Mouse (Mus musculus) liver, postnatal 0 days (tissue): ENCODE results near the gene Mb. TPM values are rescaled to one million over a fixed set of nuclear protein-coding genes. Genes with fewer than 3 reads are reported as not detected.

Experiments
- ATAC-seq: fragments of 200-750 bp; cut with Nextera tagmentation; 2 replicates; pipeline ENCODE4 v1.8.0; 2017; ENCODE audit warnings: mild to moderate bottlenecking, moderate library complexity
- DNase-seq: peaks from one replicate; pipeline ENCODE4 v3.0.0-alpha.2; 2016
- H3K27ac ChIP-seq: fragments of 300-500 bp; sonication (generic); 2 replicates; pipeline ENCODE4 v1.5.1; 2014; ENCODE audit warnings: antibody characterized with exemption, moderate library complexity, mild to moderate bottlenecking, low read depth
- H3K27me3 ChIP-seq: fragments of 300-500 bp; sonication (generic); 2 replicates; pipeline ENCODE4 v1.6.1; 2014; ENCODE audit warnings: low read length, control low read depth, mixed read lengths; ENCODE audit not compliant: insufficient read depth
- H3K36me3 ChIP-seq: fragments of 300-500 bp; sonication (generic); replicated peaks from 2 replicates; pipeline ENCODE4 v1.6.1; 2014; ENCODE audit warnings: mild to moderate bottlenecking, control low read depth, low read length, moderate library complexity, mixed read lengths; ENCODE audit not compliant: insufficient read depth
- H3K4me1 ChIP-seq: fragments of 300-500 bp; sonication (generic); 2 replicates; pipeline ENCODE4 v1.6.1; 2014; ENCODE audit warnings: antibody characterized with exemption, mild to moderate bottlenecking, control low read depth; ENCODE audit not compliant: insufficient read depth
- H3K4me2 ChIP-seq: fragments of 300-500 bp; sonication (generic); 2 replicates; pipeline ENCODE4 v1.6.1; 2014; ENCODE audit warnings: low read depth, mild to moderate bottlenecking, low read length, moderate library complexity, mixed read lengths
- H3K4me3 ChIP-seq: fragments of 300-500 bp; sonication (generic); 2 replicates; pipeline ENCODE4 v1.5.1; 2014; ENCODE audit warnings: low read depth, low read length
- H3K9ac ChIP-seq: fragments of 300-500 bp; sonication (generic); replicated peaks from 2 replicates; pipeline ENCODE4 v1.6.1; 2014; ENCODE audit warnings: mild to moderate bottlenecking, moderate library complexity
- H3K9me3 ChIP-seq: fragments of 300-500 bp; sonication (generic); 2 replicates; pipeline ENCODE4 v1.6.1; 2016; ENCODE audit warnings: mild to moderate bottlenecking, control low read depth, low read length, mixed read lengths
- CTCF ChIP-seq: sonication (generic); IDR thresholded peaks from 2 replicates; pipeline ENCODE4 v1.5.1; 2016; ENCODE audit warnings: antibody characterized with exemption, low read depth
- EP300 ChIP-seq: IDR thresholded peaks from 2 replicates; pipeline ENCODE4 v1.6.1; 2016; ENCODE audit warnings: antibody characterized with exemption, low read depth, mild to moderate bottlenecking
- WGBS: fragments of 180-500 bp; shearing (Covaris S2); extraction: QIAGEN DNeasy Blood & Tissue Kit; methylation state at CpG from one replicate; pipeline ENCODE4 v1.1.7; 2014; ENCODE audit not compliant: insufficient replicate concordance; 5-methylcytosine and 5-hydroxymethylcytosine counted together
- polyA plus RNA-seq: library from polyadenylated mRNA; unstranded; fragments of >200 nt; fragmentation: Nextera tagmentation; extraction: Ambion mirVana; gene quantifications from 2 replicates; pipeline ENCODE4 v1.2.1, GENCODE M21; 2015

Mb gene
- polyA plus RNA-seq, 1 experiment from 2014 or later: 0.15 TPM

- H3K27me3 ChIP-seq: no peaks in the 10 kb centered on the region
- peak; percentile 43 for DNase-seq
Measured at GRCm38 (mm10) chr15:77003868-77004215, 46.6 kb downstream of the Mb start.

GRCm38 (mm10) chr15:77003173-77003867 is 47.1 kb downstream of the Mb start:
- Histone ChIP-seq H3K27ac (no peak overlapping the region), H3K4me1 (no peaks in the 10 kb centered on the region), H3K9me3 (no peaks in the 10 kb centered on the region), H3K4me3 (no peak overlapping the region), H3K9ac (no peak overlapping the region), H3K4me2 (no peak overlapping the region), H3K27me3 (no peaks in the 10 kb centered on the region), H3K36me3 (no peaks in the 10 kb centered on the region)
- DNase-seq: no peak
- 79% methylated on average over 3 of the region's 3 CpGs for WGBS
- TF ChIP-seq EP300 (no peak), CTCF (no peak)
- ATAC-seq: no peak

More at GRCm38 (mm10) chr15:77003868-77004215, 46.6 kb downstream of the Mb start:
- Histone ChIP-seq H3K4me2 (no peak overlapping the region), H3K9me3 (no peaks in the 10 kb centered on the region), H3K4me1 (no peaks in the 10 kb centered on the region), H3K36me3 (no peaks in the 10 kb centered on the region), H3K4me3 (no peak overlapping the region), H3K9ac (no peak overlapping the region), H3K27ac (no peak overlapping the region)
- no peak for TF ChIP-seq EP300
- peak; percentile 81 for TF ChIP-seq CTCF
- WGBS: 18% methylated on average over 3 of the region's 3 CpGs
- ATAC-seq: no peak

- Histone ChIP-seq H3K9ac (no peak overlapping the region), H3K9me3 (no peaks in the 10 kb centered on the region), H3K4me3 (no peak overlapping the region), H3K27ac (no peak overlapping the region), H3K27me3 (no peaks in the 10 kb centered on the region), H3K36me3 (no peaks in the 10 kb centered on the region), H3K4me2 (no peak overlapping the region), H3K4me1 (no peaks in the 10 kb centered on the region)
- ATAC-seq (no peak), DNase-seq (no peak)
- TF ChIP-seq CTCF (no peak), EP300 (no peak)
- 47% methylated on average over 21 of the region's 21 CpGs for WGBS
Measured at GRCm38 (mm10) chr15:76998878-76999588, 51.4 kb downstream of the Mb start.

GRCm38 (mm10) chr15:76998048-76998447 is 52.4 kb downstream of the Mb start:
- 60% methylated on average over 2 of the region's 2 CpGs for WGBS
- Histone ChIP-seq H3K9me3 (no peaks in the 10 kb centered on the region), H3K36me3 (no peaks in the 10 kb centered on the region), H3K27me3 (no peaks in the 10 kb centered on the region), H3K4me2 (no peak overlapping the region), H3K4me1 (no peaks in the 10 kb centered on the region), H3K27ac (no peak overlapping the region), H3K4me3 (no peak overlapping the region), H3K9ac (no peak overlapping the region)
- no peak for TF ChIP-seq EP300
- no peak for TF ChIP-seq CTCF
- DNase-seq (no peak), ATAC-seq (no peak)

- ATAC-seq (no peak), DNase-seq (no peak)
- no peaks in the 10 kb centered on the region for H3K27me3 ChIP-seq
- 77% methylated on average over 3 of the region's 3 CpGs for WGBS
- TF ChIP-seq CTCF (no peak), EP300 (no peak)
- H3K4me1 ChIP-seq: no peaks in the 10 kb centered on the region
- no peaks in the 10 kb centered on the region for H3K36me3 ChIP-seq
- H3K4me3 ChIP-seq: no peak overlapping the region
- no peak overlapping the region for H3K27ac ChIP-seq
- no peak overlapping the region for H3K4me2 ChIP-seq
- H3K9me3 ChIP-seq: no peaks in the 10 kb centered on the region
- H3K9ac ChIP-seq: no peak overlapping the region
Measured at GRCm38 (mm10) chr15:76994413-76994812, 56.1 kb downstream of the Mb start.

GRCm38 (mm10) chr15:76987542-76988094 is 62.9 kb downstream of the Mb start:
- DNase-seq: peak; percentile 30

More at GRCm38 (mm10) chr15:76987542-76988094, 62.9 kb downstream of the Mb start:
- H3K9ac ChIP-seq: no peak overlapping the region
- H3K4me1 ChIP-seq: 0 out of 2 replicates have a peak, but pooled peaks cover 5% of the 10 kb centered on the region
- peak; percentile 41; the same call in 1 of the 2 replicates for ATAC-seq
- no peaks in the 10 kb centered on the region for H3K9me3 ChIP-seq
- no peaks in the 10 kb centered on the region for H3K36me3 ChIP-seq
- peak overlapping the region; percentile 59 for H3K4me2 ChIP-seq
- TF ChIP-seq CTCF (no peak), EP300 (no peak)
- H3K27me3 ChIP-seq: no peaks in the 10 kb centered on the region
- peak overlapping the region; percentile 29 for H3K4me3 ChIP-seq
- 11% methylated on average over 21 of the region's 21 CpGs for WGBS
- H3K27ac ChIP-seq: no peak overlapping the region
